Mouse (Mus musculus): ENCODE results near the gene Vamp2.

DNA sequence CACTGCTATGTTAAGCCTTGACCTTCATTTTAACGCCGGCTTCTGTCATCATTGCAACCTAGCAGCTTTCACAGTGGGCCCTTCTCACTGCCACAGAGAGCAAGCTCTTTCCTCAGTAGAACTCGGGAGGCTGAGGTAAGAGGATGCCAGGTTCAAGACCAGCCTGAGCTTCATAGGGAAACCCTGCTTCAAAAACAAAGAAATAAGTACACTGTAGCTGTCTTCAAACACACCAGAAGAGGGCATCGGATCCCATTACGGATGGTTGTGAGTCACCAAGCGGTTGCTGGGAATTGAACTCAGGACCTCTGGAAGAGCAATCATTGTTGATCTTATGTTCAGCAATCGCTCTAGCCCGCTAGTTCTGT is 7.5 kb upstream of the Vamp2 start:
- TF ChIP-seq POLR2A (IDR thresholded peaks at IDR 0.05; ENCODE audit: low read depth, low read length) (no peak), CTCF (IDR thresholded peaks at IDR 0.05; ENCODE audit: extremely low read depth, insufficient read length, insufficient replicate concordance, low read depth, low read length) (no peak)

Data from small intestine, adult 2 months (tissue).